Mouse (Mus musculus) cerebellum, adult 2 months (tissue): ENCODE results near the gene Ldhb. TPM values are rescaled to one million over a fixed set of nuclear protein-coding genes. Genes with fewer than 3 reads are reported as not detected.

ENCODE experiments used
- DNase-seq, 2 experiments: peaks; one replicate each; pipeline ENCODE4 v3.0.0; 2021
- H3K27ac ChIP-seq: fragments of 200-500 bp; 2 replicates; pipeline ENCODE4 v1.5.1; 2012; ENCODE audit warnings: low read length, control low read depth, inconsistent platforms; ENCODE audit not compliant: insufficient read depth
- H3K27me3 ChIP-seq: fragments of 200-500 bp; 2 replicates; pipeline ENCODE4 v1.6.1; 2012; ENCODE audit warnings: inconsistent platforms, mild to moderate bottlenecking, low read length, moderate library complexity; ENCODE audit not compliant: control insufficient read depth, insufficient read depth
- H3K4me1 ChIP-seq: fragments of 200-500 bp; 2 replicates; pipeline ENCODE4 v1.6.1; 2011; ENCODE audit warnings: low read length; ENCODE audit not compliant: control insufficient read depth, insufficient read depth
- H3K4me3 ChIP-seq: fragments of 200-500 bp; replicated peaks from 2 replicates; pipeline ENCODE3; 2011; ENCODE audit warnings: mild to moderate bottlenecking, low read depth, low read length, control low read depth; ENCODE audit not compliant: insufficient read depth
- CTCF ChIP-seq: fragments of 200-500 bp; IDR thresholded peaks from 2 replicates; pipeline ENCODE4 v1.5.1; 2011; ENCODE audit warnings: low read depth, mild to moderate bottlenecking, control low read depth, low read length, moderate library complexity, borderline replicate concordance; ENCODE audit not compliant: insufficient read depth
- POLR2A ChIP-seq: fragments of 200-500 bp; IDR thresholded peaks from 2 replicates; pipeline ENCODE4 v1.6.1; 2011; ENCODE audit warnings: low read length, control low read depth, borderline replicate concordance; ENCODE audit not compliant: insufficient read depth
- WGBS: fragments of 180-500 bp; shearing (Covaris S2); methylation state at CpG from one replicate; pipeline ENCODE4 v1.1.7; 2018; 5-methylcytosine and 5-hydroxymethylcytosine counted together
- polyA plus RNA-seq: library from polyadenylated mRNA; depleted of rRNA; stranded (reverse); fragments of >200 nt; gene quantifications from 2 replicates; pipeline ENCODE4 v1.2.3, GENCODE M21; 2012; rRNA removed

The Ldhb gene
- 1,547 and 1,570 TPM in 2 replicates for polyA plus RNA-seq

GRCm38 (mm10) chr6:142507785-142508162, at the start of gene Ldhb:
TSS of gene Ldhb (minus strand) at chr6:142507957.
- TF ChIP-seq POLR2A (peak; percentile 85), CTCF (no peak)
- peak; percentile 90 to 91 for DNase-seq
- under 1% methylated on average over 19 of the region's 19 CpGs for WGBS
- Histone ChIP-seq H3K27ac (peak within 1 kb of the TSS; percentile 11; the same call in 1 of the 2 replicates), H3K4me3 (peak within 1 kb of the TSS; percentile 78), H3K4me1 (no peaks in the 10 kb centered on the region), H3K27me3 (no peaks in the 10 kb centered on the region; the same call in 1 of the 2 replicates)

- WGBS: 73% methylated on average over 1 of the region's 1 CpGs
- Histone ChIP-seq H3K4me3 (no peak overlapping the region), H3K4me1 (no peaks in the 10 kb centered on the region), H3K27ac (no peak overlapping the region), H3K27me3 (no peaks in the 10 kb centered on the region)
- TF ChIP-seq CTCF (no peak), POLR2A (no peak)
- no peak for DNase-seq
These were observed 48.2 kb upstream of the Ldhb start for GRCm38 (mm10) chr6:142555988-142556387.

- 8% methylated on average over 4 of the region's 4 CpGs for WGBS
- no peaks in the 10 kb centered on the region for H3K27me3 ChIP-seq
- DNase-seq: no peak
- H3K4me1 ChIP-seq: no peaks in the 10 kb centered on the region
- no peak overlapping the region for H3K4me3 ChIP-seq
- H3K27ac ChIP-seq: no peak overlapping the region
- TF ChIP-seq CTCF (no peak), POLR2A (no peak)
These were observed 43.7 kb upstream of the Ldhb start for GRCm38 (mm10) chr6:142551482-142551881.

GRCm38 (mm10) chr6:142550871-142551270, 43.1 kb upstream of the Ldhb start:
- Histone ChIP-seq H3K27ac (no peak overlapping the region), H3K27me3 (no peaks in the 10 kb centered on the region), H3K4me3 (no peak overlapping the region), H3K4me1 (no peaks in the 10 kb centered on the region)
- DNase-seq: no peak
- 64% methylated on average over 4 of the region's 4 CpGs for WGBS
- TF ChIP-seq CTCF: no peak

- no peak overlapping the region for H3K4me3 ChIP-seq
- DNase-seq: no peak
- no peaks in the 10 kb centered on the region for H3K4me1 ChIP-seq
- H3K27me3 ChIP-seq: no peaks in the 10 kb centered on the region
- WGBS: 96% methylated on average over 2 of the region's 2 CpGs
- no peak for TF ChIP-seq CTCF
- TF ChIP-seq POLR2A: no peak
- no peak overlapping the region for H3K27ac ChIP-seq
These were observed 40.6 kb upstream of the Ldhb start for GRCm38 (mm10) chr6:142548377-142548776.

- 50% methylated on average over 14 of the region's 14 CpGs for WGBS
- no peaks in the 10 kb centered on the region for H3K4me1 ChIP-seq
- TF ChIP-seq CTCF: no peak
- TF ChIP-seq POLR2A: no peak
- H3K27ac ChIP-seq: no peak overlapping the region
- no peak overlapping the region for H3K4me3 ChIP-seq
- H3K27me3 ChIP-seq: no peaks in the 10 kb centered on the region
- DNase-seq: no peak
These were observed 37.4 kb upstream of the Ldhb start for GRCm38 (mm10) chr6:142545132-142545531.

- no peak overlapping the region for H3K4me3 ChIP-seq
- DNase-seq: no peak
- TF ChIP-seq POLR2A (no peak), CTCF (no peak)
- no peak overlapping the region for H3K27ac ChIP-seq
- no peaks in the 10 kb centered on the region for H3K27me3 ChIP-seq
- 80% methylated on average over 4 of the region's 4 CpGs for WGBS
- no peaks in the 10 kb centered on the region for H3K4me1 ChIP-seq
These were observed 35.9 kb upstream of the Ldhb start for GRCm38 (mm10) chr6:142543648-142544047.

GRCm38 (mm10) chr6:142542800-142543175, 35.0 kb upstream of the Ldhb start:
- no peaks in the 10 kb centered on the region for H3K4me1 ChIP-seq
- no peak for DNase-seq
- H3K27me3 ChIP-seq: no peaks in the 10 kb centered on the region
- no peak overlapping the region for H3K4me3 ChIP-seq
- WGBS: 84% methylated on average over 6 of the region's 6 CpGs
- no peak for TF ChIP-seq POLR2A
- TF ChIP-seq CTCF: no peak
- H3K27ac ChIP-seq: no peak overlapping the region
